Mouse (Mus musculus) midbrain, embryonic 11.5 days (tissue): ENCODE measurements around the gene Hmgn1. TPM values are rescaled to one million over a fixed set of nuclear protein-coding genes. Genes with fewer than 3 reads are reported as not detected.

ENCODE experiments used
- ATAC-seq: fragments of 200-750 bp; cut with Nextera tagmentation; 2 replicates; pipeline ENCODE4 v1.8.0; 2017; ENCODE audit warnings: moderate TSS enrichment, moderate library complexity; ENCODE audit not compliant: low FRiP score
- DNase-seq: peaks from one replicate; pipeline ENCODE4 v3.0.0; 2015; ENCODE audit warnings: low spot score; ENCODE audit errors: missing footprints
- H3K27ac ChIP-seq: fragments of 300-500 bp; sonication (generic); 2 replicates; pipeline ENCODE4 v1.5.1; 2014; ENCODE audit warnings: low read depth, low read length
- H3K27me3 ChIP-seq: fragments of 300-500 bp; sonication (generic); 2 replicates; pipeline ENCODE4 v1.6.1; 2014; ENCODE audit warnings: mild to moderate bottlenecking, low read length, moderate library complexity, mixed read lengths; ENCODE audit not compliant: control insufficient read depth, insufficient read depth
- H3K36me3 ChIP-seq: fragments of 300-500 bp; sonication (generic); 2 replicates; pipeline ENCODE4 v1.6.1; 2014; ENCODE audit warnings: mild to moderate bottlenecking, low read length, moderate library complexity, mixed read lengths; ENCODE audit not compliant: control insufficient read depth, insufficient read depth
- H3K4me1 ChIP-seq: fragments of 300-500 bp; sonication (generic); 2 replicates; pipeline ENCODE4 v1.6.1; 2014; ENCODE audit warnings: low read length; ENCODE audit not compliant: control insufficient read depth, insufficient read depth
- H3K4me2 ChIP-seq: fragments of 300-500 bp; sonication (generic); 2 replicates; pipeline ENCODE4 v1.6.1; 2014; ENCODE audit warnings: mild to moderate bottlenecking, moderate library complexity
- H3K4me3 ChIP-seq: fragments of 300-500 bp; sonication (generic); 2 replicates; pipeline ENCODE4 v1.5.1; 2014; ENCODE audit warnings: low read depth, low read length
- H3K9ac ChIP-seq: fragments of 300-500 bp; sonication (generic); 2 replicates; pipeline ENCODE4 v1.6.1; 2014; ENCODE audit warnings: low read length
- H3K9me3 ChIP-seq: fragments of 300-500 bp; sonication (generic); 2 replicates; pipeline ENCODE4 v1.6.1; 2016; ENCODE audit warnings: low read length; ENCODE audit not compliant: control insufficient read depth
- WGBS: fragments of 180-500 bp; shearing (Covaris S2); extraction: QIAGEN DNeasy Blood & Tissue Kit; methylation state at CpG from one replicate; pipeline ENCODE4 v1.1.7; 2014; 5-methylcytosine and 5-hydroxymethylcytosine counted together
- polyA plus RNA-seq: library from polyadenylated mRNA; unstranded; fragments of >200 nt; fragmentation: Nextera tagmentation; extraction: Ambion mirVana; gene quantifications from 2 replicates; pipeline ENCODE4 v1.2.1, GENCODE M21; 2014

The Hmgn1 gene
- 886 and 907 TPM in 2 replicates for polyA plus RNA-seq

DNA sequence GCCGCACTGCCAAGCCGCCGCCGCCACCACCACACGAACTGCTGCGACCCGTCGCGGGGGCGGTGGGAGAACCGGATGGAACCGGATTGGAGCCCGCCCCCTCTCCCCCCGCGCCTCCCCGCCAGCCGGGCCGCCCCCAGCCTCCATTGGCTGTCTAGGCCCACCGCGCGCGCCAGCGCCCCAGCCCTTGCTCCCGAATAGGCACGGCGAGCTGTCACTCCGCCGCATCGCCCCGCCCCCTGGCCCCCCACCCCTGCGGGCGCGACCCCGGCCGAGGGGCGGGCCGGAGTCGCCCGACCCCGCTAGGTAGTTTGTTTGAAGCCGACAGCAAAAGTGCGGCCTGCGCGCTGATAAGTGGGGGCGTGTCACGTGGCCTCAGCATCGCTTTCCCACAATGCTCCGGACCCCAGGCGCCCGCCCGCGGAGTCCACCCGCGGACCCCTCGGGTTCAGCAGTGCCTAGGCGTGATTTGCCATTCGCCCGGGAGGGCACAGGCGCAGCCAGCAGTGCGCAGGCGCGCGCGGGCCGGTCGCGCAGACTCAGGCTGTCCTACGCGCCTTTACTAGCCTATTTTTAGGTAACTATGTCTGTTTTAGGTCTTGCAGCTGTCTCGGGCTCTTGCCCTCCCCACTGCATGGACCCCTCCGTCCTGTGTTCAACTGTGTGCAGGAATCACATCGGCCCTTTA is at the start of gene Hmgn1:
Hmgn1 (minus strand) TSS at position 73 of the 688 bp plus-strand sequence.
- peak within 1 kb of the TSS; percentile 97 for H3K4me3 ChIP-seq
- H3K4me1 ChIP-seq: peaks cover 13% of the 10 kb centered on the region
- peak within 1 kb of the TSS; percentile 95 for H3K4me2 ChIP-seq
- H3K27me3 ChIP-seq: 0 out of 2 replicates have a peak, but pooled peaks cover 3% of the 10 kb centered on the region
- ATAC-seq (peak; percentile 98), DNase-seq (peak; percentile 99)
- H3K9ac ChIP-seq: peak within 1 kb of the TSS; percentile 99
- peaks cover 20% of the 10 kb centered on the region for H3K36me3 ChIP-seq
- WGBS: under 1% methylated on average over 61 of the region's 72 CpGs
- no peaks in the 10 kb centered on the region for H3K9me3 ChIP-seq
- peak within 1 kb of the TSS; percentile 96 for H3K27ac ChIP-seq

DNA sequence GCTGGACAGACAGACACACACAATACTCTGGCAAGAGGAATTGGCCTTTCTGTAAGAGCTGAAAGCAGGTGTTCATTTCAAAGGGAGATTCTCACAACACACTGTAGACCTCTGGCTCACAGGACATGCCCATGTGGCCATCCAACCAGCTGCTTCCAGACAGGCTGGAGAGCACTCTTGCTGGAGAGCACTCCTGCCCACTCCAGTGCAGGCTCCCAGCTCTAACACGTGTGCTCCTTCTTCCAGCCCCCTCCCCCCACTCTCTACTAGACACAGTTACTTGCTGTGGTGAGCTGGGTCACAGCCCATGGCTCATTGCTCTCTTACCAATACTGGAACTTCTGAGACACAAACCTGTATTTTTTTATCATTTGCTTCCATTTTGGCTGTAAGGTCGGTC is 47.9 kb upstream of the Hmgn1 start:
- Histone ChIP-seq H3K9ac (no peak overlapping the region), H3K27ac (no peak overlapping the region), H3K36me3 (no peaks in the 10 kb centered on the region), H3K4me2 (no peak overlapping the region), H3K9me3 (no peaks in the 10 kb centered on the region), H3K4me1 (no peaks in the 10 kb centered on the region), H3K27me3 (no peaks in the 10 kb centered on the region), H3K4me3 (no peak overlapping the region)
- DNase-seq (no peak), ATAC-seq (no peak)
- WGBS: 39% methylated on average over 2 of the region's 2 CpGs

DNA sequence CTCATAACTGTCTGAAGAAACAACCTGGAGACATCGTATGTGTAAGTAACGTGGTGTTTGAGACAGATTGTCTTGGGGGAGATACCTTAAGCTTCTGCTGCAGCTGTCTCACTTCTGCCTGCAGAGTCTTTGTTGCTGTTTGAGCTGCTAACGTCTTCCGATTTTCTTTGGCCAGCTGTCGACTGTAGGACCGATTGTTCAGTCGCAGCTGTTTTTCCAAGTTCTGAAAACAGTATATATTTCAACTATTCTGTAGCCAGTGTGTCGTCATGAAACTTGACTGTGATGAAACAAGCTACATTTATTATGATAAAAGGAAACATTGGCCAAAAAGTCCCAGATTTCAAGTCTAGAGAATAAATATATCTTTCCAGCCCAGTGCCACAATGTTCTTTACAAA is 46.1 kb upstream of the Hmgn1 start:
- Histone ChIP-seq H3K9me3 (no peaks in the 10 kb centered on the region), H3K36me3 (no peaks in the 10 kb centered on the region), H3K9ac (no peak overlapping the region), H3K4me2 (no peak overlapping the region), H3K27ac (no peak overlapping the region), H3K4me3 (no peak overlapping the region), H3K27me3 (no peaks in the 10 kb centered on the region), H3K4me1 (no peaks in the 10 kb centered on the region)
- WGBS: 84% methylated on average over 8 of the region's 8 CpGs
- no peak for ATAC-seq
- DNase-seq: no peak

DNA sequence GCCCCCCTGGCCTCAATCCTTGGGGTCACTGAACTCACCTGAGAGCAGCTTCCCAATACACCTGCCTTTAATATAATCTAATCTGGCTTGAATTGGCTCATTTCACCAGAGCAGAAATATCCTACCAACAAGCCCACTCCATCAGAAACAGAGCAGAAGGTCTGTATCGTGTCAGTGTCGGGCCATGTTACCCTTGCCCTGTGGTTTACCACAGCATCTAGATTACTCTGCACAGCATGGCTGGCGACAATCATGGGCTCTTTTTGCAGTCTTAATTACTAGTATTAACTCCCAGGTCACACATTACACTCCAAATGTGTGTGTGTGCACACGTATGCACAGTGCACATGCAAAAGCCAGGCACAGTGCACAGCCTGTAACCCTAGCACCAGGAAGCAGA is 41.3 kb upstream of the Hmgn1 start:
- H3K4me1 ChIP-seq: no peaks in the 10 kb centered on the region
- ATAC-seq (no peak), DNase-seq (no peak)
- H3K36me3 ChIP-seq: no peaks in the 10 kb centered on the region
- no peak overlapping the region for H3K4me3 ChIP-seq
- H3K27ac ChIP-seq: no peak overlapping the region
- H3K27me3 ChIP-seq: no peaks in the 10 kb centered on the region
- WGBS: 87% methylated on average over 4 of the region's 4 CpGs
- no peaks in the 10 kb centered on the region for H3K9me3 ChIP-seq
- H3K4me2 ChIP-seq: no peak overlapping the region
- H3K9ac ChIP-seq: no peak overlapping the region

GRCm38 (mm10) chr16:96165723-96166264 is 38.3 kb upstream of the Hmgn1 start:
- no peak for DNase-seq

GRCm38 (mm10) chr16:96161336-96161735 is 33.8 kb upstream of the Hmgn1 start:
- Histone ChIP-seq H3K4me3 (no peak overlapping the region), H3K27ac (no peak overlapping the region), H3K36me3 (no peaks in the 10 kb centered on the region), H3K9me3 (no peaks in the 10 kb centered on the region), H3K4me1 (0 out of 2 replicates have a peak, but pooled peaks cover 2% of the 10 kb centered on the region), H3K4me2 (no peak overlapping the region), H3K27me3 (no peaks in the 10 kb centered on the region; the same call in 1 of the 2 replicates), H3K9ac (no peak overlapping the region)
- WGBS: 89% methylated on average over 4 of the region's 4 CpGs
- ATAC-seq: no peak
- no peak for DNase-seq

More at GRCm38 (mm10) chr16:96165723-96166264, 38.3 kb upstream of the Hmgn1 start:
- Histone ChIP-seq H3K27ac (no peak overlapping the region), H3K4me1 (no peaks in the 10 kb centered on the region), H3K9me3 (no peaks in the 10 kb centered on the region), H3K36me3 (no peaks in the 10 kb centered on the region), H3K27me3 (no peaks in the 10 kb centered on the region), H3K4me2 (no peak overlapping the region), H3K9ac (no peak overlapping the region), H3K4me3 (no peak overlapping the region)
- no peak for ATAC-seq
- WGBS: 80% methylated on average over 4 of the region's 4 CpGs

DNA sequence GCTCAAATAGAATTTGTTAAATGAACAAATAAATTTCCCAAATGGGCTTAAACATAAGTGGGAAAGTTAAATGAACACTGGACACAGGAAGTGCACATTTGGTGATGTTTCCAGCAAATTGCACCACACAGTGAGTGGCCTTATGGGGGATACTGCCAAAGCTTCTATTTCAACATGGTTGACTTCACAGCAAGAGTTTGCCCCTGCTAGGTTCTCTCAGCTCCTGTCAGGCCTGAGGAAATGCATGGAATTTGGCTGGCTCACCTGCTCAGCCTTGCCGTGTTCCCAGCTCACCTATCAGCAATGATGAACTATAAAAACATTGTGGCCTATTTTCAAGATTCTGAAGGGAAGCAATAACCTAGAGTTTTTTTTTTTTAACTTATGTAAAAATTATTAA is 33.4 kb upstream of the Hmgn1 start:
- H3K9ac ChIP-seq: no peak overlapping the region
- WGBS: 88% methylated on average over 1 of the region's 1 CpGs

DNA sequence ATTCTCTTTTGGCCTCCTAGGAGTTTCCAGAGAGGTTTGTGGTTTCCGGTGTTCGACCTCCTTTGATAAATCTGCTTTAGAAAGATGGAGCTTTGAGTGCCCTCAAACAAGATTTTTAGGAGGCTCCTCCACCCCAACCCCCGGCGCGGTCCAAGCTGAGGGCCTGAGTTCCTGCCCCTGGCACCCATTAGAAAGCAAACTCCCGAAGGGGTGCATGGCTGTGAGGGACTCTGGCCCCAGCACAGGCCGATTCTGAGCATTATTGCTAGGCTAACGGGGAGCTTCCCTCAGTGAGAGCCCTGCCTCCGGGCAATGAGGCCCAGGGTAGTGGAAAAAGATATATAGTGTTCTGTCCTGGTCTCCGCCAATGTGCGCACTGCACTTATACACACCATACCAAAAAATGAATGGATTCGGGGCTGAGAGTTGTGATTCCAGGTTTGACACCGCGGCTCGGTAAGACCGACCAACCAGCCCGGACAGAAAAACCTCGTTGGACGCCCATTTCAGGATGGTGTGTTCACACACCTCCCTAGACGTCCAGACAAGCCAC is 32.3 kb upstream of the Hmgn1 start:
- H3K27me3 ChIP-seq: no peaks in the 10 kb centered on the region; the same call in 1 of the 2 replicates
- no peaks in the 10 kb centered on the region for H3K9me3 ChIP-seq
- H3K36me3 ChIP-seq: no peaks in the 10 kb centered on the region
- DNase-seq (no peak), ATAC-seq (no peak)
- H3K4me3 ChIP-seq: peak overlapping the region; percentile 35; the same call in 1 of the 2 replicates
- no peak overlapping the region for H3K27ac ChIP-seq
- H3K4me1 ChIP-seq: 0 out of 2 replicates have a peak, but pooled peaks cover 2% of the 10 kb centered on the region
- peak overlapping the region; percentile 72 for H3K9ac ChIP-seq
- WGBS: 87% methylated on average over 20 of the region's 20 CpGs
- peak overlapping the region; percentile 67 for H3K4me2 ChIP-seq

More for the DNA sequence above, 33.4 kb upstream of the Hmgn1 start:
- Histone ChIP-seq H3K4me1 (0 out of 2 replicates have a peak, but pooled peaks cover 2% of the 10 kb centered on the region), H3K4me2 (no peak overlapping the region), H3K36me3 (no peaks in the 10 kb centered on the region), H3K27ac (no peak overlapping the region), H3K4me3 (no peak overlapping the region), H3K27me3 (no peaks in the 10 kb centered on the region; the same call in 1 of the 2 replicates), H3K9me3 (no peaks in the 10 kb centered on the region)
- no peak for ATAC-seq
- no peak for DNase-seq
